Mouse (Mus musculus) forelimb bud, embryonic 11.5 days (tissue): ENCODE results near the gene Rasip1.
"Not testable (repeated sequence)": the region's sequence is repeated elsewhere in the genome, so short reads cannot be mapped to it uniquely, and the experiment has no call there.

Source experiments
- DNase-seq: peaks from one replicate; pipeline ENCODE4 v3.0.0-alpha.2; 2012; ENCODE audit warnings: low read depth, low spot score

Rasip1 gene

GRCm38 (mm10) chr7:45643441-45644178 lies 16.3 kb downstream of the Rasip1 start:
- peak; percentile 98 for DNase-seq

DNA sequence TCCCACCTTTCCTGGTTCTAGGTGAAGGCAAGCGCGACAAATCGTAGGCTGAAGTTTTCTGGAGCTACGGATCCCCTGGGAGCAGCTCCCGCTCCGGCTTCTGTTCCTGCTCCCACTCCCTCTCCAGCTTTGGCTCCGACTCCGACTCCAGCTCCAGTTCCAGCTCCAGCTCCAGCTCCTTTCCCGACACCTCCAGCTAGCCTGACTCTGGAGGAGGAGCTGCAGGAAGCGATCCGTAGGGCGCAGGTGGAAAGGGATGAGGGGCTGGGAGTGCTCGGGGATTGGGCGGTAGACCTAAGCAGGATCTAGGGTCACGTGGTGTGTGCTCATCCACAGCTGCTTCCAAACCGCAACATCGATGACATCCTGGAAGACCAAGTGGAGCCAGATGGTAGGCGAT lies 16.9 kb downstream of the Rasip1 start:
- peak; percentile 63 for DNase-seq

GRCm38 (mm10) chr7:45644872-45645590 lies 17.7 kb downstream of the Rasip1 start:
- no peak for DNase-seq

- DNase-seq: no peak
These were observed 18.3 kb downstream of the Rasip1 start for GRCm38 (mm10) chr7:45645591-45645971.

GRCm38 (mm10) chr7:45646671-45647070 lies 19.4 kb downstream of the Rasip1 start:
- DNase-seq: no peak

DNA sequence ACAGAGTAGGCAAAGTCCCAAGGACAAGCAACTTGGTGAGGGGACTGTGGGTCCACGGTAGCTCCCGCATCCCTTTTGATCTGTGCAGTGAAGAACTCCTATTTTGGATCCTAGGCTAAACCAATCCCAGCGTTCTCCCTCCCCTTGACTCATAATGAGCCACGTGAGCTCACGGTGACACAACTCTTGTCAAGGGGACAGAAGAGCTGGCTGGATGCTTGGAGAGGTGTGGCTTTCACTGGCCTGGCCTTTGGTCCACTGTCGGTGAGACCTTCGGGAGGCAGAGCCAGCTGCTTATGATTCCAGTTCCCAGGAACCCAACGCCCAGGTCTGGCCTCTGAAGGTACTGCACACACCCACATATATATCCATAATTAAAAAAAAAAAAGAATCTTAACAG lies 22.1 kb downstream of the Rasip1 start:
- no peak for DNase-seq

DNA sequence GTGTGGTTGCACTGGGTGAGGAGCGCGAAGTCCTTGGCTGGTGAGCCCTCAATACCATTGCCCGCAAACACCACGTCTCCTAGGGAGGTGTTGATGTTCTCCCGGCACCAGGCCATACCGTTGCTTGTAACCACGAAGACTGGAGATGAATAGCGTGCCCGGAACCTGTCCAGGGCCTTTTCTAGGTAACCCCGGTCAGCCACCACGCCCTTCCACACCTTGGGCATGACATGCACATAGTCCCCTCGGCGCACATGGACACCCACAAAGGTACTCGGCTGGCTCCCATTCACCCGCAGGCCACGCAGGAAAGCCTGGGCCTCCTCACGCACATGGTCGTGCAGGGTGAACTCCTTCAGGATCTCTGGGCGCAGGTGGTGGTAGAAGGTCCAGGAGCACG lies 23.2 kb downstream of the Rasip1 start:
- not testable (repeated sequence) for DNase-seq

- DNase-seq: no peak
These were observed 27.2 kb downstream of the Rasip1 start for GRCm38 (mm10) chr7:45654424-45655047.

GRCm38 (mm10) chr7:45660746-45661478 lies 33.6 kb downstream of the Rasip1 start:
- no peak for DNase-seq

GRCm38 (mm10) chr7:45661702-45662101 lies 34.4 kb downstream of the Rasip1 start:
- DNase-seq: not testable (repeated sequence)

GRCm38 (mm10) chr7:45665303-45666138 lies 38.2 kb downstream of the Rasip1 start:
- no peak for DNase-seq

DNA sequence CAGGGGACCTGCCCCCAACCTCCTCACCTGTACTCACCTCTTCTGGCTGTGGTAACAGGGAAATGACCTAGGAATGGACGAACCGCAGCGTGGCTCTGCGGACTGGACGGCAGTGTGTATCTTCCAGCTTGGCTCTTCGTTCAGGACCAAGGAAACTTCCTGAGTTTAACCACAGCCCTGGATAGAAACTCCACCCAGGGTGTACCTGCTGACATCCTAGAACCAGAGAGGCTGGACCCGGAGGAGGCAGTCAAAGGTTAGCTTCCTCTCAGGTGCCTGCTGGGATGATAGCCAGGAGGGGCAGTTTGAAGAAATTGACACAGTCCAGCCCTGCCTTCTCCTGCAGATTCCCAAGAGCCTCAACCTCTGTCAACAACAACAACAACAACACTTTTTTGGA lies 38.9 kb downstream of the Rasip1 start, which contains the start of gene Fut2:
Gene Fut2, minus strand, starts transcription at position 234 of the 400 bp plus-strand sequence.
- DNase-seq: no peak

GRCm38 (mm10) chr7:45667761-45668160 lies 40.5 kb downstream of the Rasip1 start:
- no peak for DNase-seq

GRCm38 (mm10) chr7:45668921-45669320 lies 41.6 kb downstream of the Rasip1 start:
- DNase-seq: no peak

GRCm38 (mm10) chr7:45677627-45678295 lies 50.5 kb downstream of the Rasip1 start:
- no peak for DNase-seq

DNA sequence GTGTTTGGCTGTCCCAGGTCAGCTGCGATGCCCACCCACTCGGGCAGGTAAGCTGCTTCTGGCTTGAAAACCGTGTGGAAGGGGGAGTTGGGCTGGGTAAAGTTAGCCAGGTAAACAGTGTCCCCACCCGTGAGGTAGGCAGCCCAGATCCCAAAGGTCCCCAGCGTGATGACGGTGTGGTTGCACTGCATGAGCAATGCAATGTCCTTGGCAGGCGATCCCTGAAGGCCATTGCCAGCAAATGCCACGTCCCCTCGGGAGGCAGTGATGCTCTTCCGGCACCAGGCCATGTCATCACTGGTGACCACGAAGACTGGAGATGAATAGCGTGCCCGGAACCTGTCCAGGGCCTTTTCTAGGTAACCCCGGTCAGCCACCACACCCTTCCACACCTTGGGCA lies 51.2 kb downstream of the Rasip1 start:
- DNase-seq: no peak

- DNase-seq: no peak
These were observed 52.8 kb downstream of the Rasip1 start for GRCm38 (mm10) chr7:45679966-45680621.

GRCm38 (mm10) chr7:45681046-45681736 lies 53.9 kb downstream of the Rasip1 start:
- no peak for DNase-seq
